Mouse (Mus musculus) MEL (cell line): ENCODE data around the gene Mgat4b.

Source experiments
- CHD2 ChIP-seq: IDR thresholded peaks from 2 replicates; pipeline ENCODE4 v1.6.1; 2011; ENCODE audit warnings: low read length, improper control_type of control experiment
- RAD21 ChIP-seq: IDR thresholded peaks from 2 replicates; pipeline ENCODE4 v1.6.1; 2011; ENCODE audit warnings: mild to moderate bottlenecking, low read depth, low read length, improper control_type of control experiment

DNA sequence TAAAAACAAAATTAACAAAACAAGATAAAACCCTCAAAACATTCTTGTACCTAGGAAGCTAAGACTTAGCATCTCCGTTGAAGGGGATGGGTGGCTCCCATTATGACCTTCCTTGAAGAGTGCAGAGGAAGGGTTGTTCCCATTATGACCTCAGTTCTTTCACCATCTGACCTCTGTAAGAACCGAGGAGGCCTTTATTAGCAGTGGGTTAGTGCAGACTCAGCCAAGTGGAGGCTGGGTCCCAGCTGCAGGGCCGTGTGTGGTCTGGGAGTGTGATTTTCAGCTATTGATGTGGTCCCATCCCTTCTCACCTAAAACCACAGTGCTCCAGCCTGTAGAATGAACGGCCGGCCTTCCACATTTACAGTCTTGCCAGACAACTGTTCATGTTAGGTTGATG, 34.6 kb downstream of the Mgat4b start:
- TF ChIP-seq RAD21, result no peak
- TF ChIP-seq CHD2, result no peak
